Mouse (Mus musculus) midbrain, embryonic 11.5 days (tissue): ENCODE results near the gene Zfp791. TPM values are rescaled to one million over a fixed set of nuclear protein-coding genes. Genes with fewer than 3 reads are reported as not detected.

Experiments
- ATAC-seq: fragments of 200-750 bp; cut with Nextera tagmentation; 2 replicates; pipeline ENCODE4 v1.8.0; 2017; ENCODE audit warnings: moderate TSS enrichment, moderate library complexity; ENCODE audit not compliant: low FRiP score
- DNase-seq: peaks from one replicate; pipeline ENCODE4 v3.0.0; 2015; ENCODE audit warnings: low spot score; ENCODE audit errors: missing footprints
- H3K27ac ChIP-seq: fragments of 300-500 bp; sonication (generic); 2 replicates; pipeline ENCODE4 v1.5.1; 2014; ENCODE audit warnings: low read depth, low read length
- H3K27me3 ChIP-seq: fragments of 300-500 bp; sonication (generic); 2 replicates; pipeline ENCODE4 v1.6.1; 2014; ENCODE audit warnings: mild to moderate bottlenecking, low read length, moderate library complexity, mixed read lengths; ENCODE audit not compliant: control insufficient read depth, insufficient read depth
- H3K36me3 ChIP-seq: fragments of 300-500 bp; sonication (generic); 2 replicates; pipeline ENCODE4 v1.6.1; 2014; ENCODE audit warnings: mild to moderate bottlenecking, low read length, moderate library complexity, mixed read lengths; ENCODE audit not compliant: control insufficient read depth, insufficient read depth
- H3K4me1 ChIP-seq: fragments of 300-500 bp; sonication (generic); 2 replicates; pipeline ENCODE4 v1.6.1; 2014; ENCODE audit warnings: low read length; ENCODE audit not compliant: control insufficient read depth, insufficient read depth
- H3K4me2 ChIP-seq: fragments of 300-500 bp; sonication (generic); 2 replicates; pipeline ENCODE4 v1.6.1; 2014; ENCODE audit warnings: mild to moderate bottlenecking, moderate library complexity
- H3K4me3 ChIP-seq: fragments of 300-500 bp; sonication (generic); 2 replicates; pipeline ENCODE4 v1.5.1; 2014; ENCODE audit warnings: low read depth, low read length
- H3K9ac ChIP-seq: fragments of 300-500 bp; sonication (generic); 2 replicates; pipeline ENCODE4 v1.6.1; 2014; ENCODE audit warnings: low read length
- H3K9me3 ChIP-seq: fragments of 300-500 bp; sonication (generic); 2 replicates; pipeline ENCODE4 v1.6.1; 2016; ENCODE audit warnings: low read length; ENCODE audit not compliant: control insufficient read depth
- WGBS: fragments of 180-500 bp; shearing (Covaris S2); extraction: QIAGEN DNeasy Blood & Tissue Kit; methylation state at CpG from one replicate; pipeline ENCODE4 v1.1.7; 2014; 5-methylcytosine and 5-hydroxymethylcytosine counted together
- polyA plus RNA-seq: library from polyadenylated mRNA; unstranded; fragments of >200 nt; fragmentation: Nextera tagmentation; extraction: Ambion mirVana; gene quantifications from 2 replicates; pipeline ENCODE4 v1.2.1, GENCODE M21; 2014

Gene Zfp791
- polyA plus RNA-seq, 1 experiment from 2014 or later = 1.5 TPM

DNA sequence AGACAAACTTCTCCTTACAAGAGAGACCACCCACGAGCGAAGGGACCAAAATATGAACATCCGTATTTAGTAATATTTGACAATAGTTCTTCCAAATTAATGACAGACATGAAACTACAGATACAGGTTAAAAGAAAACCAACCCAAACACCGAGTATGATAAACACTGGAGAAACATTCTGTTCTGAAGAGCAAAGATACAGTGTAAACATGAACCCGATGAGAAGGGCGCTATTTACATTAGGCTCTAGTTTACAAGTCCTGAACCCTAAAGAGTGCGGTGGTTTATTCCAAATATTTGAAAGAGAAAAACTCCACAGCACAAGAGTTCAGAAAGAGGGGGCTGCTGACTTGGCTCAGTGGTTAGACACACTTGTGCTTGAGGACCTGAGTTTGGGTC lies 5.9 kb downstream of the Zfp791 start:
- Histone ChIP-seq H3K4me3 (no peak overlapping the region), H3K9ac (no peak overlapping the region), H3K27ac (no peak overlapping the region), H3K27me3 (no peaks in the 10 kb centered on the region), H3K9me3 (no peaks in the 10 kb centered on the region), H3K4me2 (no peak overlapping the region), H3K36me3 (no peaks in the 10 kb centered on the region), H3K4me1 (no peaks in the 10 kb centered on the region)
- DNase-seq (no peak), ATAC-seq (no peak)
- 93% methylated on average over 7 of the region's 7 CpGs for WGBS

DNA sequence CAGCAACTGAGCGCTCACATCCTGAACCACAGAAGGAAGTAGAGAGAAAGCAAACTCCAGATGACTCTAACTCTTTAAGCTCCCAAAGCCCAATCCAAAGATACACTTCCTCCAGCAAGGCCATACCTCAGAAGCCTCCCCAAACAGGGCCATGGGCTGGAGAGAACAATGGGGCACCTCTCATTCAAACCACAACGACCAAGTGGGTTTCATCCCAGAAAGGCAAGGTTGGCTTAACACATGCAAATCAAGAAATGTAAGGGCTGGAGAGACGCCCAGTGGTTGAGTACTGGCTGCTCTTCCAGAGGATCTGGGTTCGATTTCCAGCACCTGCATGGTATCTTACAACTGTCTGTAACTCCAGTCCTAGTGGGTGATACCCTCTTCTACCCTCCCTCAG lies 7.4 kb downstream of the Zfp791 start:
- Histone ChIP-seq H3K9me3 (no peaks in the 10 kb centered on the region), H3K4me2 (no peak overlapping the region), H3K36me3 (no peaks in the 10 kb centered on the region), H3K4me1 (no peaks in the 10 kb centered on the region), H3K4me3 (no peak overlapping the region), H3K27ac (no peak overlapping the region), H3K9ac (no peak overlapping the region), H3K27me3 (no peaks in the 10 kb centered on the region)
- DNase-seq (no peak), ATAC-seq (no peak)
- WGBS = 73% methylated on average over 4 of the region's 4 CpGs

DNA sequence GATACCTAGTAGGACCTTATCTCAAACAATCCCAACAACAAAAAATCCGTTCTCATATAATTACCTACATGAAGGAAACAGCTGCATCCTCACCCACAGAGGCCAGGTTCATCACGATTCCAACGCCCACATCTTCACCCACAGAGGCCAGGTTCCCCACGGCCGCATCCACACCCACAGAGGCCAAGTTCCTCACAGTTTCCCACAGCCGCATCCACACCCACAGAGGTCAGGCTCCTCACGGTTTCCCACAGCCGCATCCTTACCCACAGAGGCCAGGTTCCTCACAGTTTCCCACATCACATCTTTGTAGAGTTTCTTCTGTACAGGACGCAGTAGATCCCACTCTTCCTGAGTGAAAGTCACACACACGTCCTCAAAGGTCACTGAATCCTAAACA lies 9.7 kb downstream of the Zfp791 start:
- ATAC-seq (no peak), DNase-seq (no peak)
- no peaks in the 10 kb centered on the region for H3K9me3 ChIP-seq
- H3K36me3 ChIP-seq = peaks cover 4% of the 10 kb centered on the region; the same call in 1 of the 2 replicates
- no peaks in the 10 kb centered on the region for H3K4me1 ChIP-seq
- H3K4me3 ChIP-seq = no peak overlapping the region
- no peak overlapping the region for H3K4me2 ChIP-seq
- H3K27ac ChIP-seq = no peak overlapping the region
- 93% methylated on average over 10 of the region's 10 CpGs for WGBS
- no peak overlapping the region for H3K9ac ChIP-seq
- no peaks in the 10 kb centered on the region for H3K27me3 ChIP-seq

DNA sequence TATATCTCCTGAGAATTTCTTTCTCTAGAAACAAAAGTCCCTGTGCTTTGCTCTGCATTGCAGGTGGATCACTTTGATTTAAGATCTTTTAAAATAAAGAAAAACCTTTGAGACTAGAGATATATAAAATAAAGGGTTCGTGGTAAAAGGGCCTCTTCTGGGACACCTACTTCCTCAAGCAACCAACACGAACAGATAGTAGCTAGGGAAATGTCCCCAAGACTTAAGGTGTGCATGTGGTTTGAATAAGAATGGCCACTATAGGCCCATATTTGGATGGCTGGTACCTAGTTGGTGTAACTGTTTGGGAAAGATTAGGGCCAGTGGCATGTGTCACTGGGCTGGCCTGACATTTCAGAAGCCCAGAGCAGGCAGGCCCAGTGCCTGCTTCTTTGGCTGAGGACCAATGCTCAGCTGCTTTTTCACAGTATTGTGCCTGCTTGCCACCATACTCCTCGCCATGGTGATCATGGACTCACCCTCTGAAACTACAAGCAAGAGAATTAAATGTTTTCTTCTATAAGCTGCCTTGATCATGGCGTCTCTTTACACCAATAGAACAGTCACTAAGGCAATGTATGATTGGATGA lies 22.7 kb downstream of the Zfp791 start:
- H3K9ac ChIP-seq = no peak overlapping the region
- DNase-seq = no peak
- no peak overlapping the region for H3K4me3 ChIP-seq
- no peaks in the 10 kb centered on the region for H3K4me1 ChIP-seq
- H3K9me3 ChIP-seq = no peaks in the 10 kb centered on the region
- no peaks in the 10 kb centered on the region; the same call in 1 of the 2 replicates for H3K36me3 ChIP-seq
- H3K27me3 ChIP-seq = no peaks in the 10 kb centered on the region
- ATAC-seq = no peak
- no peak overlapping the region for H3K4me2 ChIP-seq
- 82% methylated on average over 4 of the region's 4 CpGs for WGBS
- no peak overlapping the region for H3K27ac ChIP-seq

DNA sequence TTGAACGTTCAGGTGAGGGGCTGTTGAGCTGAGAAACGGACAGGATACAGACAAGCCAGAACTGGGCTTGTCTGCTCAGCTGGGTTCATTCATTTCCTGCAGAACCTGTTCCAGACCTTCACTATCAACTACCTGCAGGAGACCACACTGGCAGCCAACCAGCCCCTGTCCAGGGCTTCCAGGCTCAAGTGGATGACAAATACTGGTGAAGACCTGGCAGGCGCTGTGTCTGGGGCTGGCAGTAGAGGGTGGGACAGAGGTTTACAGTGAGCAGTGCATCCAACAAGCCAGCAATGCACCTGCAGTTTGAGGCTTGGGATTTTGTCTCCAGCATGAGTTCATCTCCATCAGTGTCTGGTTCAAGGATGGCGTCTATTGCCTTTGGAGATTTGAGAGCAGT lies 26.0 kb downstream of the Zfp791 start:
- Histone ChIP-seq H3K4me3 (no peak overlapping the region), H3K4me2 (no peak overlapping the region), H3K27me3 (no peaks in the 10 kb centered on the region), H3K27ac (no peak overlapping the region), H3K9me3 (no peaks in the 10 kb centered on the region), H3K36me3 (no peaks in the 10 kb centered on the region; the same call in 1 of the 2 replicates), H3K4me1 (no peaks in the 10 kb centered on the region), H3K9ac (no peak overlapping the region)
- no peak for ATAC-seq
- no peak for DNase-seq
- 91% methylated on average over 4 of the region's 4 CpGs for WGBS

DNA sequence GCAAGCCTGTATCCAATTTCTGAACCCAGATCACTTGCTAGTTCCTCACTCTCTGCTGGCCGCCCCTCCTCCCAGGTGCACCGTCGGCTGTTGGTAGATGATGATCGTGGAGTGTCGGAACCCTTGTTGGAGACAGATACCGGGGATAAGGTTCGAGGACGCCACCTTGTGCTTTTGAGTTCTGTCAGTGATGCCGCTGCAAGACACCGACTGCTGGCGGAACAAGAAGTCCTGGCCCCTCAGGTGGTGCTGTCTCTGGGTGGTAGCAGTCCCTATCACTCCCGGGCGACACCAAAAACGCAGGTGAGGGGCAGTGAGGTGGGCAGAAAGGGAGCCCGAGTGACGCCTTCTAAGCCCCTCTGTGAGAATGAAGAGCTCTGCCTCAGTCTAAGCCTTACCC lies 26.7 kb downstream of the Zfp791 start:
- Histone ChIP-seq H3K36me3 (no peaks in the 10 kb centered on the region; the same call in 1 of the 2 replicates), H3K4me3 (no peak overlapping the region), H3K4me1 (no peaks in the 10 kb centered on the region), H3K9ac (no peak overlapping the region), H3K27ac (no peak overlapping the region), H3K4me2 (no peak overlapping the region), H3K27me3 (no peaks in the 10 kb centered on the region), H3K9me3 (no peaks in the 10 kb centered on the region)
- ATAC-seq = no peak
- WGBS = 91% methylated on average over 16 of the region's 16 CpGs
- no peak for DNase-seq

DNA sequence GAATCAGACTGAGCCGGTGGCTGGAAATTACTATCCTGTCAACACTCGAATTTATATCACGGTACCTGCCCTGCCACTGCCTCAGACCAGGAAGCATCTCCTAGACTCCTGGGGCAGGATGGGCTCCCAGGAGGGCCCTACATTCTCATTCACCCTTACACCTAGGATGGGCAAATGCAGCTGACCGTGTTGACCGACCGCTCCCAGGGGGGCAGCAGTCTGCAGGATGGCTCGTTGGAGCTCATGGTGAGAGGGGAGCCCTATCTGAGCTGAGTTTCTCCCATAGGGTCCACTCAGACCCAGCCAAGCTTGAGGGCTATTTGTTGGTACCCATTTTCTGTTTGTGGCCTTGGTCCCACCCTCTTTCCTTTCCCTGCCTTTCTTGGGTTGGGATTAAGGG lies 27.3 kb downstream of the Zfp791 start:
- no peak for DNase-seq
- no peaks in the 10 kb centered on the region; the same call in 1 of the 2 replicates for H3K36me3 ChIP-seq
- H3K4me2 ChIP-seq = no peak overlapping the region

DNA sequence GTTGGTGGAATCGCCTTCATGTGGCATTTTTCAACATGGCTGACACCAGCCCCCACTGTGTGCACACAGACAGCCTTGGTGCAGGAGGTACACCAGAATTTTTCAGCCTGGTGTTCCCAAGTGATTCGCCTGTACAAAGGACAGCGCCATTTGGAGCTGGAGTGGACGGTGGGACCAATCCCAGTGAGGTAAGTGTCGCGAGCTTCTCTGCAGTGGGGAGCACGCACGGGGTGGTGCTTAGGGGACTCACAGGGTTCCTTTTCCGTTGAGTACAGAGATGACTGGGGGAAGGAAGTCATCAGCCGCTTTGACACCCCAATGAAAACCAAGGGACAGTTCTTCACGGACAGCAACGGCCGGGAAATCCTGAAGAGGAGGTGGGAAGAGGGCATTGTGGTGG lies 27.8 kb downstream of the Zfp791 start:
- no peak for ATAC-seq
- Histone ChIP-seq H3K36me3 (no peaks in the 10 kb centered on the region; the same call in 1 of the 2 replicates), H3K9me3 (no peaks in the 10 kb centered on the region)

More for the DNA sequence above, 27.3 kb downstream of the Zfp791 start:
- H3K27me3 ChIP-seq = no peaks in the 10 kb centered on the region
- H3K4me3 ChIP-seq = no peak overlapping the region
- no peak overlapping the region for H3K27ac ChIP-seq
- ATAC-seq = no peak
- H3K9me3 ChIP-seq = no peaks in the 10 kb centered on the region
- 93% methylated on average over 7 of the region's 7 CpGs for WGBS
- H3K4me1 ChIP-seq = no peaks in the 10 kb centered on the region
- no peak overlapping the region for H3K9ac ChIP-seq

DNA sequence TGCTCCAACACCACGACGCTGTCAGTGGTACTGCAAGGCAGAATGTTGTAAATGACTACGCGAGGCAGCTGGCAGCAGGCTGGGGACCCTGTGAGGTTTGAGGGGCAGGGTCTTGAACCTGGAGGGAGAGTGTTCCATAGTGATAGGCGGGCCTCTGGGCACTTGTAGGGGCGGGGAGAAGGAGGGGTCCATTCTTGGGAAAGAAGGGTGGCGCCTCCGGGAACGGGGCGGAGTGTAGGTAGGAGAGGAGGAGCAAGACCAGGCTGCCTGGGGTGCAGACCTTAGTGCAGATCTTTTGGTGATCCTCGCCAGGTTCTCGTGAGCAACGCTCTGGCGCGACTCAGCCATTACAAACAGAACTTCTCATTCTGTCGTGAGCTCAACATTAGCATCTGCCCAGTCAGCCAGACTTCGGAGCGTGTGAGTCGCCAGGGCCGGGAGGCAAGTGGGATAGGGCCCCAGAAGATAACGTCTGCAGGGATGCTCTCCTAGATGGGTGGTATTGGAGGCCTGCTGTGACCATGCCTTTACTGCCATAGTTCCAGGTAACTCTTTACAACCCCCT lies 31.3 kb downstream of the Zfp791 start:
- no peaks in the 10 kb centered on the region for H3K36me3 ChIP-seq
- no peaks in the 10 kb centered on the region for H3K4me1 ChIP-seq
- no peak overlapping the region for H3K4me2 ChIP-seq
- DNase-seq = no peak
- no peaks in the 10 kb centered on the region for H3K27me3 ChIP-seq
- H3K27ac ChIP-seq = no peak overlapping the region
- WGBS = 32% methylated on average over 21 of the region's 21 CpGs
- H3K9me3 ChIP-seq = no peaks in the 10 kb centered on the region
- no peak overlapping the region for H3K9ac ChIP-seq
- no peak for ATAC-seq
- H3K4me3 ChIP-seq = no peak overlapping the region

More for the DNA sequence above, 27.8 kb downstream of the Zfp791 start:
- Histone ChIP-seq H3K27ac (no peak overlapping the region), H3K4me1 (no peaks in the 10 kb centered on the region), H3K4me2 (no peak overlapping the region), H3K4me3 (no peak overlapping the region), H3K27me3 (no peaks in the 10 kb centered on the region), H3K9ac (no peak overlapping the region)
- DNase-seq = no peak
- 92% methylated on average over 13 of the region's 13 CpGs for WGBS
